Mouse (Mus musculus): ENCODE data around the gene Gbp3.
"Not testable (repeated sequence)": the region's sequence is repeated elsewhere in the genome, so short reads cannot be mapped to it uniquely, and the experiment has no call there.

Gene Gbp3

DNA sequence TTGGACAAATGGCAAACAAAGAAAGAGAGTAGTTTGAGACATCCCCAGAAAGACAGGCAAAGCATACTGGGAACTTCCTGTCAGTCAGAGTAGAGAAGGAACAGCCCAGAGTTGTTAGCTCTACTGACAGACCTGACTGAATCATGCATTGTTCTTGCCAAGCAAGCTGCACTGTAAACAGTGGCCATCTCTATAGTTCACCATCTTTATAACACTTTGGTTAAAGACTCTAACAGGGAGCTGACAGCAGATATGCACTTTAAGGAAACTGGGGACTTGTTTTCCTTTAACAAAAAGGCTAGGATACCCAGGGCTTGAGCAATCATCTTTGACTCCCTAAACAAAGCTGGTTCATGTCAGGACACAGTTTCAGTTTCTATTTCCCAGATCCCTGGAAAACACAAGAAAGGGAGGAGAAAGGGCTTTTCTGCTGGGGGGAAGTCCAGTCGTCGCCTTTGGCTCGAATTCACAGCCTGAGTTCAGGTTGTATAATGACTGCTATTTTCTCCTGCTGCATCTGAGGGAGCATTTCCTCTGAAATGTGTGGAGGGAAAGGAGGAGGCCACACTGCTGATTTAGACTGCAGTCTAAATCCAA, at the start of gene Gbp3:
Gene Gbp3 (plus strand): TSS at position 395 of the 597 bp plus-strand sequence.
- DNase-seq (ENCODE audit: low spot score in 2 of 2) = peak in 1 of 2 experiments; percentile 25

- no peak for DNase-seq (ENCODE audit: low spot score in 2 of 2)
Observed at GRCm38 (mm10) chr3:142528116-142528515, 31.7 kb upstream of the Gbp3 start.

DNA sequence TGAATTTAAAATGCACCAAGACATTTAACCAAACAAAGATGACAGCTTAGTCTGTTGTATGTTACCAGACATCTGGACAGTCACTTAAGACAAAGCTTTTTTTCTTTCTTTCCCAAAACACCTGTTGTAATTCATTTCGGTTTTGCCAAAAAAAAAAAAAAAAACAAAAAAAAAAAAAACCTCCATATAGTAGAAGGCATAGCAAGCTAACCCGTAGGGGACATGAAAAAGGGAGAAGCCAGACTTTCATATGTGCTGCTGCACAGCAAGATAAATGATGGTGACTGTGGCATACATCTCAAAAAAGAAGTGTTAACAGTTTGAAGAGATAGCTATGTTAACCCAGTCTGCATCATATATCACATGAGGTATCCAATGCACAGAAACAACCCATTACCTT, 30.2 kb upstream of the Gbp3 start:
- DNase-seq (ENCODE audit: low spot score in 2 of 2) = no peak

GRCm38 (mm10) chr3:142530087-142530953, 29.5 kb upstream of the Gbp3 start, which contains the start of gene Gbp7:
Gene Gbp7, plus strand, starts transcription at chr3:142530342.
- DNase-seq (ENCODE audit: low spot score in 2 of 2) = peak; percentile 33 to 80

- DNase-seq (ENCODE audit: low spot score in 2 of 2) = no peak
Observed at GRCm38 (mm10) chr3:142531595-142531994, 28.2 kb upstream of the Gbp3 start.

GRCm38 (mm10) chr3:142533185-142533584, 26.6 kb upstream of the Gbp3 start:
- no peak for DNase-seq (ENCODE audit: low spot score in 2 of 2)

DNA sequence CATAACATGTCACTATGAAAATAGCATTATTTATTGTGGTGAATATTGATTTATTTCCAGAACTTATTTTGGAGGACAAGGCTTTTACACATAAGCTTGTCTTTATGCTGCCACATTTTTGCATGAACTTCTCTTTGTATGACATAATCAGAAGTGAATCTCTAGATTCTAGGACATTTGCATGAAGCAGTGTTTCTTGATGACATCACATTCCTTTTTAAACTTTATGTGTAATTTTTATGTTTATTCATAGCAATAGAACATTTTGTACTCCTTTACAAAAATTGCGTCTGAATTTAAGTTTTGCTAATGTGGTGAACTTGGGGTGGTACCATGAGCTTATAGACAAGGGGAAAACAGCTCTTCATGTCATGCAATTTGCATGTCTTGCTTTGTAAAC, 24.2 kb upstream of the Gbp3 start:
- DNase-seq (ENCODE audit: low spot score in 2 of 2) = no peak

- no peak for DNase-seq (ENCODE audit: low spot score in 2 of 2)
Observed at GRCm38 (mm10) chr3:142541391-142541790, 18.4 kb upstream of the Gbp3 start.

DNA sequence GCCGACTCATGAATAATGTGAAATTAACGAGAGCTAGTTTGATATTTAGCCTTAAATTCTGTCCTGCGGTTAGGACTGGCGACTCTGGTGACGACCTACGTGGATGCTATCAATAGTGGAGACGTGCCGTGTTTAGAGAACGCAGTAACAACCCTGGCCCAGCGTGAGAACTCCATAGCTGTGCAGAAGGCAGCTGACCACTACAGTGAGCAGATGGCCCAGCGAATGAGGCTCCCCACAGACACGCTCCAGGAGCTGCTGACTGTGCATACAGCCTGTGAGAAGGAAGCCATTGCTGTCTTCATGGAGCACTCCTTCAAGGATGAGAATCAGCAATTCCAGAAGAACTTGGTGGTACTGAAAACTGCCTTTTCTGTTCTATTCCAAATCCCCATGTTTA, 17.1 kb upstream of the Gbp3 start:
- not testable (repeated sequence) for DNase-seq (ENCODE audit: low spot score in 2 of 2)

DNA sequence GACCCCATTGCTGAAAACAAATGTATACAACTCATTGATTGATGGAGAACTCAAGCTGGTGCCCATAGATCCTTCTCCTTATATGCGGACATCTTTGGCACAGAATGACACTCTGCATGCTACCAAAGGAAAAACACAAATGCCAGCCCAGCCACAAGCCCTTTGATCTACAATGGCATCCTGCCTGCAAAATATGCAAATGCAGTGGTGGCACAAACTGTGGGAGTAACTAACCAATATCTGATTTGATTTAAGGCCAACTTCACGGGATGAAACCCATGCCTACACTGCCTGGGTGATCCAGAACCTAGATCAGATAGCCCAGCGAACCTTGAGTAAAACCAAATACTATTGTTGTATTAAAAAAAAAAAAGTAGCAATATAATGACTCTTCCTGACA, 13.1 kb upstream of the Gbp3 start:
- DNase-seq (ENCODE audit: low spot score in 2 of 2) = no peak

GRCm38 (mm10) chr3:142550052-142550676, 9.7 kb upstream of the Gbp3 start:
- no peak for DNase-seq (ENCODE audit: low spot score in 2 of 2)

- DNase-seq (ENCODE audit: low spot score in 2 of 2) = no peak
Observed at GRCm38 (mm10) chr3:142554601-142555000, 5.2 kb upstream of the Gbp3 start.

GRCm38 (mm10) chr3:142555623-142556022, 4.2 kb upstream of the Gbp3 start:
- no peak for DNase-seq (ENCODE audit: low spot score in 2 of 2)

DNA sequence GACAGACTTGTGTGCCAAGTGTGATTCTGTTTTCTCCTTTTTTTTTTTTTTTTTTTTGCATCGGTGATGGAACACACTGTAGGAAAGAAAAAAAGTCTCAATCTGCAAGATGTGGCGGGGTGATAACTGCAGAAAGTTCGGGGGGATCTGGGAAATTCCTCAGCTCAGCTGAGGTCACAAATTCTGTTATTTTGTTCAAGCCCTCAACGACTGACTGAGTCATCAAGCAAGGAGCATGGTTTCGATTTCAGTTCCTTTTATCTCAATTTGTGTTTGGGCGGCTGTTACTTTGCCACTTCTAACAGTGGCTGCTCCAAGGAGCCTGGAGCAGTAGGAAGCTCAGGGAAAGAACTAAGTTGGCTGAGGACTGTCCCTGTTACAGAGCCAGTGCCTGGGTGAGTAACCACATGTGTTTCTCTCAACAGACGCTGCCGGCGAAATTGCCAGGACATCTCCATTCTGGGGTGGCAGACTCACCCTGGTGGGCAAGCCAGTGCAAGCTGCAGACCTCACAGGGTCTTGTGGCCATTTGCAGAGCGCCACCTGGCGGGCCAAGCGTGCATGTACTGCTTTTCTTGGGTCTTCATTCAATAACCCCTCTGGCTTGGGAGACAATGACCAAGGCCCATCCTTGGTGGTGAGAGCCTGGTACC, 596 bp downstream of the Gbp3 start:
- DNase-seq (ENCODE audit: low spot score in 2 of 2) = peak; percentile 73 to 83

DNA sequence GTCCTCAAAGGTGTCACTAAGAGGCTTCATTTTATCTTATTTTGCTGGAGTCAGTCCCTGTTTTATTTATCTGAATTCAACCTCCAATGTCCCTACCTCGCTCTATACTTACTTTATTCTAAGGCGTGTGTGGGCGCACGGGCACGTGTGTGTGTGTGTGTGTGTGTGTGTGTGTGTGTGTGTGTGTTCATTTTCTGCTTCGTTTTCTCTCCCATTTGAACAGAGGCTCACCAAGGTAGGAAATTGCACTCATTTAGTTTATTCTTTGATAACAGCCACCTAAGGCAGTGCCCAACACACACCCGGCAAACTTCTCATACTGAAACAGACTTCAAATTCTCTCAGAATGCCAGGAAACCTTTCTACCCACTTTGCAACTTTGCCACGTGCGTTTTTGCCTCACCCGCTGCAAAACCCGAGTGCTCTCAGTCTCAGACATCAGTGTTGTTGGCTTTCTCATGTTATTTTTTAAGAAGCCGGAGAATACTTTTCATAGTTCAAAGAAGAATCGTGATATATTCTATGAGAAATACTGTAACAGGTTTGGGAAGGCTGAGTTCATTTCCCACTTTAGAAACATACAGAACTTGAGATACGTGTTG, 1.3 kb downstream of the Gbp3 start:
- no peak for DNase-seq (ENCODE audit: low spot score in 2 of 2)

DNA sequence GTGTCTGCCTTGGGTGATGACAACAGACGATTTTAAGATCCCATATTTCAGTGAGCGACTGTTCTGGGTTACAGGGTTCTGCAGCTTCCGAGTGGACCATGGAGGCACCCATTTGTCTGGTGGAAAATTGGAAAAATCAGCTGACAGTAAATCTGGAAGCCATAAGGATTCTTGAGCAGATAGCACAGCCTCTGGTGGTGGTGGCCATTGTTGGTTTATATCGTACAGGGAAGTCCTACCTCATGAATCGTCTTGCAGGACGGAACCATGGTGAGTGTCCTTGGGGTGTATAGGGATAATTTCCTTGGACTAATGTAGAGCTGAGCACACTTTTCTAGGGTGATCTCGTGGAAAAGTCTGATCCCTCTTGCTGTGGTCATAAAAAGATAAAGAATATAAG, 1.8 kb downstream of the Gbp3 start:
- no peak for DNase-seq (ENCODE audit: low spot score in 2 of 2)

GRCm38 (mm10) chr3:142567490-142567889, 7.7 kb downstream of the Gbp3 start:
- DNase-seq (ENCODE audit: low spot score in 2 of 2) = not testable (repeated sequence)

DNA sequence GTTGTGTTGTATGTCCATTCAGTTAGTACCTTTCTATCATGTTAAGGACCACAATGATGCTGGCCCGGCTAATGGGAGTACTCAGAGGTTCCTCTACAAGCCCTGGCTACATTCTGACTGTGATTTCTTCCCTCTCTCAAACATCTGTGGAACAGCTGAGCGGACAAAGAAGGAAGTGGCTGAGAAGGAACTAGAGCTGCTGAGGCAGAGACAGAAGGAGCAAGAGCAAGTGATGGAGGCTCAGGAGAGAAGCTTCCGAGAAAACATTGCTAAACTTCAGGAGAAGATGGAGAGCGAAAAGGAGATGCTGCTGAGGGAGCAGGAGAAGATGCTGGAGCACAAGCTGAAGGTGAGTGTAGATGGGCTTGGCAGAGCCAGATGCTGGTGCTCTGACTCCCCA, 10.9 kb downstream of the Gbp3 start:
- no peak for DNase-seq (ENCODE audit: low spot score in 2 of 2)

- no peak for DNase-seq (ENCODE audit: low spot score in 2 of 2)
Observed at GRCm38 (mm10) chr3:142577108-142577507, 17.3 kb downstream of the Gbp3 start.

DNA sequence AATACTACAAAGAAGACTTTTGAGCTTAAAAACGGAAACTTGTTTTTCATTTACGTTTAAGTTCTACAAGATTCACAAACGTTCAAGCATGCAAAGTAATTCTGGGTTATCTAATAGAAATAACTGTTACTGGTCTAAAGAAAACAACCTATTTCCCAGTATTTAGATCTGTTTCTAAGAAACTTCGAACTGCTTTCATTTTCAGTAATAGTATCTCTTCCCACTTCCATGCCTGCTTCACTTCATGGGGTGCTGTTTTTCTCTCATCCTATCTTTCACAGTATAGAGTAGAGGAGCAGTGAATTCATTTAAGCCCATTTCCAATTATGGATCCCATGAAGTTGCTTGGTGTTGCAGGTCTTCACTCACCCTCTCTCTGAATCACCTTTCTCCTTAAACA, 18.5 kb downstream of the Gbp3 start:
- DNase-seq (ENCODE audit: low spot score in 2 of 2) = no peak

DNA sequence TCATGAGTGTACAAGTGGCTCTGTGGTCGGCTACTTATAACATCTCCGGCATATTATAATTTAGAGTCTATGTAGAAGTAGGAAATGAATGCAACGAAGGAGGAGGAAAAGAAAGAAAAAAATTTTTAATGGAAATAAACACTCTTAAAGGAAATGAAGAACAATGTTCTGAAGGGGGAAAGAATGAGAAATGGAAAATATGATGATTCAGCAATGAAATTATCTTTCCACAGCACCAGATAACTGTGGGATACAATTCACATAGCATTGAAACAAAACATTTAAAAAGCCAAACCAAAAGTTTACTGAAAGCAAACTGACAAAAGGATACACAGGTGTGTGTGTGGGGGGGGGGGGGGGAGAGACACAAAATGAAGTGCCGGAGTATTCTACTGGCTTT, 23.2 kb downstream of the Gbp3 start:
- DNase-seq (ENCODE audit: low spot score in 2 of 2) = no peak

- no peak for DNase-seq (ENCODE audit: low spot score in 2 of 2)
Observed at GRCm38 (mm10) chr3:142587386-142587785, 27.6 kb downstream of the Gbp3 start.
